Mouse (Mus musculus) gastrocnemius, adult 8-10 months (tissue): ENCODE measurements at regions not wholly inside any gene's neighbourhood (a gene's known extent, or its start where the extent isn't known, plus 50 kb on each side); places are given as distances from the start of the nearest gene placed in this dataset.

Source experiments
- DNase-seq, 2 experiments: peaks; one replicate each; pipeline ENCODE4 v3.0.0; 2022; ENCODE audit warnings: low spot score in 2 of 2

DNA sequence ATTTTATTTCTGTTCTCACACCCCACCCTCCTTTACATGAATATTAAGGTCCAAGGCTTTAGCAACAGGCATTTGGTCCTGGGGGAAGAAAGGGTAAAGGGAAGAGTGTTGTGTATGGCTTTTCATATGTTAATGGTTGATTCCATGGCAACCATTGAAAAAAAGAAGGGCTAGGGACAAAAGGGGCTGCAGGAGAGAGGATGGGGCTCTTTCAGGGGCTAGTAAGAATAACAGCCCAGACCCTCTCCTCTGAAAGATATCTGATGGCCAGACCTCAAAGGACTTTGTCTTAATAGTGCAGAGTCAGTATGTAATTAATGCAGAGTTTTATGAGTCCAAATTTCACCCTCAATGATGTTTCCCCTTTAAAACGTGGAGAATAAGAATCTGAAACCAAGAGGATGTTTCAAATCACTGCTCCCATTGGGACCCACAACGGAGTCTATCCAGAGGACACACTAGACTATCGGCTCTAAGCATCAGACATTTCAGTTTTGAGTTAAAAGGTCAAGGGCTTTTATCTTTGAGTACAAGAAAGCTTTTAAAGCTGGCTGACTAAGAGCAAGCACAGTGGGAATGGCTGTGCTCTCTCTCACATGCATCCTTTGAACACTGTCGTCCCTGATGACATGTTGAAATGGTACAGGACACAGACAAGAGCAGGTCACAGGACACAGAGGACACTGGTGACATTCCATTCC is 239.4 kb upstream of the Marcks start:
- DNase-seq = no peak

DNA sequence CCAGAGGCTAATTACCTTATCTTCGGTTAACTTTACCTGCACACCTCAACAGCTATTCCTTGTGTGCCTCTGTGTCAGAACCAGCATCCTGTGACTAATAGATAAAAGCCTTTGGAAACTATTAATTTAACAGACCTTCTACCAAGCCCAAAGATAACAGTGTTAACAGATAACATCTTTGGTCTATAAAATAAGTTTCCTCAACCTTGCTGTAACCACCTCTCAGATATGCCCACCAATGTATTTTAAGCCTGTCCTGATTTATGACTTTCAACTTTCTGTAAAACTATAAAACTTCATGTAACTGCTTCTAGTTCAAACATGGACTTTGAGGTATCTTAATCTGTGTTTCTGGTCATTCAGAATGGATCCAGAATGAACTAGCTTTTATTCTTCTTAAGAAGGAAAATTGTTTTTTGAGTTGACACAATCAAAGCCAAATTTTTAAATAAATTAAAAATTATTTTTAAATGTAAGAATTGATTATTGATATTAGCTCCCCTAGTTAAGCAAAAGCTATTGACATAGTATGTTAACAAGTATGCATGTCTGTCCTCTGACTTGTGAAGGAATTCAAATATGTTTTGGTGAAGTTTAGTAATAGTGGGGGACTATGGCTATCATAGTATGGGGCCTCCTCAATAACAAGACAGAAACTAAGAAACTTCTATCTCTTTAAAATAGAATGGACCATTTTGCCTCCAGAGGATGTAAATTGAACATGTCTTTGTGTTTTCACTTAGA is 238.7 kb upstream of the Marcks start:
- DNase-seq = no peak

GRCm38 (mm10) chr10:37376172-37376571 is 237.5 kb upstream of the Marcks start:
- DNase-seq = no peak

GRCm38 (mm10) chr10:37375648-37376047 is 236.9 kb upstream of the Marcks start:
- DNase-seq = no peak

- DNase-seq = no peak
Observed at GRCm38 (mm10) chr10:37368997-37369679, 230.4 kb upstream of the Marcks start.

DNA sequence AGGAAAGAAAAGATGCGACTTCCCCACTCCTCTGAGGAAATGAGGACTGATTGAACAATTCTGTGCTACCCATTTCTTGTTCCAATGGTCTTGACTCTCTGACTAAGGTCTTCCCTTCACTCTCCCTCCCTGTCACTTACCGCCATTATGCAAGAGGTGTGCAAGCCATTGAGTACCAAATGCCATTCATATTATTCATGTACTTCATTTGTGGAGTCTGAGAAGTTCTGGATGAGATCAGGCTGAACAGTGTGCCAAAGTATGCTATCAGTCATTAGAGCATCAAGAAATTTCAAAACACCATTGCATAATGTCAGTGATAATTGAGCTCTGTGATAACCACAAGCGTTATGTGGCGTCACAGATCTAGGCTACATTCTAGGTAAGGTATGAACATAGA is 229.1 kb upstream of the Marcks start:
- DNase-seq = no peak

GRCm38 (mm10) chr10:37364506-37364905 is 225.8 kb upstream of the Marcks start:
- no peak for DNase-seq

DNA sequence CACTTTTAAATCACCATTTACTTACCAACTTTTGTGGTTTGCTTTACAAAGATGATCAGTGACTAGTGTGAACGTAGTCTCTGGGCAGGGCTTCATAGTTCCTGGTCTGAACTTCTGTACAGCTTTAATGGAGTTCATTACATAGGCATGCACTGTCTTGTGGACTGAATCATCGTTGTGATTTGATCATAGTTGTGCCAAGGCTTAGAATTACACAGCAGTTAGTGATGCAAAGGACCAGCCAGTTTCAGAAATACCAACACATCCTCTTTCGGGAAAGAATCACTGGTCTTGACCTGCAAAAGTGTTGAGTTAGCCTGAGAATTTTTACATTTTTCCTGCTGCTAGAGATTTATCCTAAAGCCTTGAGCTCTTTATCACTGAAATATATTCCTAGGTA is 222.3 kb upstream of the Marcks start:
- no peak for DNase-seq

- no peak for DNase-seq
Observed at GRCm38 (mm10) chr10:37358900-37359299, 220.2 kb upstream of the Marcks start.

GRCm38 (mm10) chr10:37358334-37358733 is 219.6 kb upstream of the Marcks start:
- DNase-seq = no peak

GRCm38 (mm10) chr10:37357304-37358060 is 218.8 kb upstream of the Marcks start:
- DNase-seq = no peak

DNA sequence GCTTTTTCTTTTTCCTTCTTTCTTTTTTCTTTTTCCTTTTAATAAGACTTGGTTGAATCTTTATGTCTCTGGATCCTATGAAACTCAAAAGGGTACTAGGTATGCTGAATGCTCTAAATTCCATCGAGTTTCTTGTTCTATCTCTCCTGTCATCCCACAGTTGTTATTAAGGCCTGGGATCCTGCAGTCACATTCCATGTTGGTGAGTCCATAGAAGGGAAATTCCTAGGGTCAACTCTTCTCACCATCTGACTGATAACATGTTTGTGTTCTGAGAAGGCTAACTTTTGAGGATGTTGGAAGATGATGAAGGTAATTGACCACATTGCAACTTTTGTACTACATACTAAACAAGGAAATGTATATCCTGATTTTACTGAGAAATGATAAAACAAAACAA is 210.5 kb upstream of the Marcks start:
- DNase-seq = no peak

DNA sequence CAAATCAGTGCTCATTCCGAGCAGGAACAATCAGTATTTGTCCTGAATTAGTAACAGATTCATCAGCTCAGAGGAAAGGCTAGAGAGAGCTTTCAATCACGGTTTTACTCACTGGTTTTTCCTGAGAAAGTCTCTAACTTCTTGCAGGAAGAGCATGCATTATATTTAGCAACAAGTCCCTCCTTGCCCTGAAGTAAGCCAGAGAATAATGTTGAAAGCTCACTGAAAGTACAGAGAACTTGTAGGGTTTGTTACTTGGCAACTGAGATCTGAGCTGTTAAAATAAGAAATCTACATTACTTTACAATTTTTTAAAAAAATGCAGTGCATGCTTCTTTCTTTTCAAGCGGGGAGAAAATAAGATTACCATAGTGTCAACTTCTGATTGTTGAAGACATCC is 209.7 kb upstream of the Marcks start:
- no peak for DNase-seq

DNA sequence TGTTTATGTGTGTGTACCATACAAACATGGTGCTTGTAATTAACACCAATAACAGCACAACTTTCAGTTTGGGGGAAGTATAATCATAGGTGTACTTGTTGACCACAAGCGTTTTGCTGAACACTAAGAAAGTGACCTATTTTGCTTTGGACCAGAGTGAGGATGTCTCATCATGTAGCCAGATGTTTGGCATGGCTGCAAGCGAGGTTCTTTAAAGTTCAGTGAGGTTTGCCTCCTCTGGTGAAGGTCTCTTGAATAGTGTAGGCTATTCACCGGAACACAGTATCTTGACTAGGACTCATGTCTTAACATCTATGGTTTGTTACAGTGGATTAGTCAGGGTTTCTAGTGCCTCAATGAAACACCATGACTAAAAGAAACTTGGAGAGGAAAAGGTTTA is 208.9 kb upstream of the Marcks start:
- peak; percentile 7 to 15 for DNase-seq

DNA sequence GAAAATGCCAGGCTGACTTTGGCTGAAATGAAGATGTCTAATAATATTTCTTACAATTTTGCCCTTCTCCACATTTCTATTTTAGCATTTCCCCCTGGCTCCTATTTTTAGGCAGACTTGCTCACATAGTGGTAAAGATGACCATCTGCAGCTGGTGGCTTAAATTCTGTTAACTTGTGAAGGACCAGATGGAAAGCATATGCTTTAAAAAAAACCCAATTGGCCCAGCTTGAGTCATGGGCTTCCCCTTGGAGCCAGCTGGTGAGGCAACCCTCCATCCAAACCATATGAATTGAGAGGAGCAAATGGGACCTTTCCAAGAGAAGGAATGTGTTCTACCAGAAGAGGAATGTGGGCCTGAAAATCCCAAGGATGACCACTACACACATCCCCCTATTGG is 204.0 kb upstream of the Marcks start:
- no peak for DNase-seq

DNA sequence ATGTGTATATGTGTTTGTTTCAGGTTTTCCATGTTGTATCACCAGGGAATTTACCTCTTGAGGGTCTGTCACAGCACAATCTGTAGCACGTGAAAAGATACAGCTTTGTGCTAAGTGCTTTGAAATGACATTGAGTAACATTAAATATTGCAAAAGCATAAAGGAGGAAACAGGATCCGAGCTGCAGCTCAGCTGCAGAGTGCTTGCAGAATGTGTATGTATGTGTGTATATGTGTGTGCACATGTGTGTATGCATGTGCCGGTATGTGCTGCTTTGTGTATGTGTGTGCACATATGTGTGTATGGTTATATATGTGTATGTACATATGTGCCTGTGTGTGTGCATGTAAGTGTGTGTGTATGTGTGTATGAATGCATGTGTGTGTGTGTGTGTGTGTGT is 200.9 kb upstream of the Marcks start:
- no peak for DNase-seq

DNA sequence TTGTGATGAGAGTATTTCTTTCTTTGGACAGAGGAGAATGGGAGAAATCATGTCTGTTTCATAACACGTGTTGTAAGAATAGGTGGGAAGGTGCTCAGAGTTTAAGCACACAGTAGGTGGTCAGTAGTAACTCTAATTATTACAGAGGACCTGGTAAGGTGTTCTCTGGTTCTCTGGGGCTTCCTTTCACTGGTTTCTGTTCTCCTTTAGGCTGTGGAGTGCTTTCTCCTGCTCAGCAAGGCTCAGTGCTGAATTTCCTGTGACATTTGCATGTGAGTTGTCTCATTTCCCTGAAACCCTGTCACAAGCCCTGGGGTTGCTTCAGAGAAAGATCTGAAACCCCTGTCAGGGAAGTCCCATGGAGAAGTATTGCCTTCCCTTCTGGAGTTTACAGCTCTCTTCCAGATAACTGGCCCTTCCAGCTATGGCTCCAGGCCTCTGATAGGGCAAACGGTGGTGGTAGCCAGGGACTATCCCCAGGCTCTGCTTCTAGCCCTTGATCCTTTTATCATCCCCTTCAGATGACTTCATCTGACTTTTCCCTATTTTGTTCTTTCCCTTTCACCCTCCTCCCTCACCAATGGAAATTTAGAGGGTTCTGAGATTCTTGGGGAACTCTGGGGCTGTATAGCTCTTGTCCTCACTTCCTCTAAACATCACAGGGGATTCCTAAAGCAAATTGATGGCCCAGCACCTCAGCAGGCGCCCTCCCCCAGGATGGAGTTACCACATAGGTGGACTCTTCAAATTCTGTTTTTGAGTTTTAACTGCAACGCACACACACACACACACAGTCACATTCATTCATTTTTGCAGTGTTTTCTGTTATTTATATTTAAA is 199.6 kb upstream of the Marcks start:
- DNase-seq = no peak

GRCm38 (mm10) chr10:37337172-37337620 is 198.5 kb upstream of the Marcks start:
- DNase-seq = no peak

DNA sequence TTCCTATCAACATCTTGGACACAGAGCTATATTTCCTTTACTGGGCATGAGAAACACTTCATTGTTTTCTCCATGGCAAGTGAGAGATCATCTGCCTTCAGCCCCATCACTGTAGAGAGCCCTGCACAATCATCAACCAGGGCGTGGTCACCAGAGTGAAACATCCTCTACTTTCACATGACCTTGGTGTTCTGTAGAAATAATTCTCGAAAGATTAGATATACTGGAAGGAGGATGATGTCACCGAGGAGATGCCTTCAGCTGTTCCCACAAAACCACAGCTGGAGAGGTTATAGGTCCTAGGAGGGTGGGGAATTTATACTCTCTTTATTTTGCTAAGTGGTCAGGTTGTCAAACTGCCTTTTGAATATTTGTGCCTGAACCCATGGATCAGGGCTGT is 196.4 kb upstream of the Marcks start:
- DNase-seq = no peak

DNA sequence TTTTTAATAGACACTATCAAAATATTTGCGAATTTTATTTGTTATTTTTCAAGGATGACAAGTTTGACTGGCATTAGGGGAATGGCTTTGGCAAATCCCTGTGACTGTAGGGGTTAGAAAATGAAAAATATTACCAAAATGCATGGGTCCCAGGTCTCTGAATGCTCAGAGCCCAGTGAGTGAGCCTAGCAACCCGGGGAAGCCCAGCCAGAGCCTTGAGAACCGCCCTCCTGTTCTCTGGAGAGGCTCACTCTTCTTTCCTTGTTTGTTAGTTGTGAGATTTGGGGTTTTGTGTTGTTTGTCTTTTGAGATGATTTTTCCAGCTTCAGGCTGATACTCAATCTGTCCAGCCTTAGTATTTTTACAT is 187.4 kb upstream of the Marcks start:
- DNase-seq = no peak
